Mouse (Mus musculus) brain, embryonic 14.5 days (tissue): ENCODE results near the gene Mettl1.

Experiments
- CTCF ChIP-seq: fragments of 200-500 bp; IDR thresholded peaks from 2 replicates; pipeline ENCODE4 v1.5.1; 2012; ENCODE audit warnings: inconsistent platforms, mild to moderate bottlenecking, moderate library complexity, borderline replicate concordance; ENCODE audit not compliant: insufficient read depth, insufficient read length; ENCODE audit errors: extremely low read depth
- POLR2A ChIP-seq: fragments of 200-500 bp; IDR thresholded peaks from 2 replicates; pipeline ENCODE4 v1.6.1; 2012; ENCODE audit warnings: mild to moderate bottlenecking, inconsistent platforms, borderline replicate concordance; ENCODE audit not compliant: poor library complexity, insufficient read depth, insufficient read length, severe bottlenecking; ENCODE audit errors: extremely low read depth

DNA sequence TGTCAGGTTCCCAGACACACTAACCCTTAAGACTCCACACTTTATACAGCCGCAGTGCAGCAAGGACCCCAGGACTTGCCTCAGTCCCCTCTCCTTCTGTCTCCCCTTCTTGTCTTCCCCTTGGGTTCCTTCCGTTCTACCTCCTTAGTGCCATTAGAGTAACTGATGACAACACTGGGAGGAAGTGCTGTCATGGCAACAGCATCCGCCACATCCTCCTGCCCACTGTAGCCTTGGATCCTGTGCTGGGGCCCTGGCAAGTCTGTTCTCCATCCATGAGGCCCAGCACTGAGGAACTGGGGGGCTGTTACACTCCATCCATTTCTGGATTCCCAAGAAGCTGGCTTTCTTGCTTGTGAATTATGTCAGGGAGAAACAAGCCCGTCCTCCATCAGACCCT is 34.9 kb downstream of the Mettl1 start:
- TF ChIP-seq CTCF (no peak), POLR2A (no peak)
